Mouse (Mus musculus) hindbrain, embryonic 16.5 days (tissue): ENCODE measurements at regions not wholly inside any gene's neighbourhood (a gene's known extent, or its start where the extent isn't known, plus 50 kb on each side); places are given as distances from the start of the nearest gene placed in this dataset.

Source experiments
- ATAC-seq: fragments of 200-750 bp; cut with Nextera tagmentation; 2 replicates; pipeline ENCODE4 v1.8.0; 2017; ENCODE audit warnings: moderate TSS enrichment, moderate library complexity
- H3K27ac ChIP-seq: fragments of 300-500 bp; sonication (generic); 2 replicates; pipeline ENCODE4 v1.5.1; 2014; ENCODE audit warnings: low read depth, mild to moderate bottlenecking, control low read depth, low read length, moderate library complexity
- H3K27me3 ChIP-seq: fragments of 300-500 bp; sonication (generic); replicated peaks from 2 replicates; pipeline ENCODE4 v1.6.1; 2014; ENCODE audit warnings: low read length; ENCODE audit not compliant: control insufficient read depth, insufficient read depth
- H3K36me3 ChIP-seq: fragments of 300-500 bp; sonication (generic); 2 replicates; pipeline ENCODE4 v1.6.1; 2014; ENCODE audit warnings: mild to moderate bottlenecking, low read length, moderate library complexity, mixed read lengths; ENCODE audit not compliant: control insufficient read depth, insufficient read depth
- H3K4me1 ChIP-seq: fragments of 300-500 bp; sonication (generic); 2 replicates; pipeline ENCODE4 v1.6.1; 2014; ENCODE audit warnings: low read depth, low read length; ENCODE audit not compliant: control insufficient read depth, insufficient read depth
- H3K4me2 ChIP-seq: fragments of 300-500 bp; sonication (generic); 2 replicates; pipeline ENCODE4 v1.6.1; 2014; ENCODE audit warnings: mild to moderate bottlenecking, low read length, control low read depth, moderate library complexity
- H3K4me3 ChIP-seq: fragments of 300-500 bp; sonication (generic); 2 replicates; pipeline ENCODE4 v1.5.1; 2014; ENCODE audit warnings: mild to moderate bottlenecking, low read length, control low read depth, moderate library complexity
- H3K9ac ChIP-seq: fragments of 300-500 bp; sonication (generic); 2 replicates; pipeline ENCODE4 v1.6.1; 2014; ENCODE audit warnings: low read depth, mild to moderate bottlenecking, control low read depth, low read length, moderate library complexity
- H3K9me3 ChIP-seq: fragments of 300-500 bp; sonication (generic); 2 replicates; pipeline ENCODE4 v1.6.1; 2014; ENCODE audit warnings: mild to moderate bottlenecking, low read length, moderate library complexity; ENCODE audit not compliant: control insufficient read depth
- WGBS: fragments of 180-500 bp; shearing (Covaris S2); extraction: QIAGEN DNeasy Blood & Tissue Kit; methylation state at CpG from one replicate; pipeline ENCODE4 v1.1.7; 2014; 5-methylcytosine and 5-hydroxymethylcytosine counted together

DNA sequence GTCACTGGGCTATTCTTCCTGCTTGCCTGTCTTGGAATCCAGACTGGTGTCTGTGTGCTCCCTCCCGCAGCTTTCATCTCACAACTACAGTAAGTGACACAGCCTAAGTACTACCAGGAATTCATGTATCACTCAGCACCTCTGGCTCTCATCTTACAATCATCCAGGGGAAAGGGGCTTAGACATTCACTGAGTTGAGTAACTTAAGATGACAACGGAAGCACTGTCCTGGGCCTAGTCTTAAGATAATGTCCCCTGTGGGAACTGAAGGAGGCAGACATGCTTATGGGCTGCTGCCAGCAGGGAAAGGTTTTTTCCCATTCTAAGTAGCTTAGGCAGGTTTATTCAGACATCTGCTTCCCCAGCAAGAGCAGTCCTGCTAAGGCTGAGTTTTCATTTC, 377.4 kb upstream of the Rag2 start:
- no peaks in the 10 kb centered on the region for H3K4me1 ChIP-seq
- no peak overlapping the region for H3K27ac ChIP-seq
- H3K4me2 ChIP-seq = no peak overlapping the region
- no peak for ATAC-seq
- H3K9ac ChIP-seq = no peak overlapping the region
- H3K27me3 ChIP-seq = no peaks in the 10 kb centered on the region
- H3K36me3 ChIP-seq = no peaks in the 10 kb centered on the region
- WGBS = 54% methylated on average over 2 of the region's 2 CpGs
- no peaks in the 10 kb centered on the region for H3K9me3 ChIP-seq
- H3K4me3 ChIP-seq = no peak overlapping the region

DNA sequence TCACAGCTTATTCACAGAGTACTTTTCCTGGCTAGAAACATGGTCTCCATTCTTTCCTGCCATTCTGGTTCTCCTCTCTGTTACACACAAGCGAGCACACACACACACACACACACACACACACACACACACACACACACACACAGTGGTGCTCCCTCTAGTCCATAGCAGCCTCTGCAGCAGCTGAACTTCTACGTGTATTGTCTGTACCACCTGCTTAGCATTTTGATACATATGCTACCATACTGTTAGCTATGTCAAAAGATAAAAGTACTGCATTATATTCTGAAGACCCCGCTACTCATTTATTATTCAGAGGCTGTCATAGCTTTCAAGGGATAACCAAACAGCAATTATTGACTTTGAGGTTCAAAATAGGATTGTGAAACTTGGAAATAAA, 372.3 kb upstream of the Rag2 start:
- Histone ChIP-seq H3K36me3 (no peaks in the 10 kb centered on the region), H3K4me1 (no peaks in the 10 kb centered on the region), H3K9me3 (no peaks in the 10 kb centered on the region), H3K4me3 (no peak overlapping the region), H3K27me3 (no peaks in the 10 kb centered on the region), H3K9ac (no peak overlapping the region), H3K27ac (no peak overlapping the region), H3K4me2 (no peak overlapping the region)
- 72% methylated on average over 3 of the region's 3 CpGs for WGBS
- ATAC-seq = no peak

GRCm38 (mm10) chr2:101256464-101256863, 368.1 kb upstream of the Rag2 start:
- Histone ChIP-seq H3K9me3 (no peaks in the 10 kb centered on the region), H3K4me3 (no peak overlapping the region), H3K36me3 (no peaks in the 10 kb centered on the region), H3K4me1 (no peaks in the 10 kb centered on the region), H3K27ac (no peak overlapping the region), H3K27me3 (no peaks in the 10 kb centered on the region), H3K4me2 (no peak overlapping the region), H3K9ac (no peak overlapping the region)
- no peak for ATAC-seq
- 75% methylated on average over 3 of the region's 3 CpGs for WGBS

- no peaks in the 10 kb centered on the region for H3K36me3 ChIP-seq
- H3K9me3 ChIP-seq = no peaks in the 10 kb centered on the region
- H3K27me3 ChIP-seq = no peaks in the 10 kb centered on the region
- H3K27ac ChIP-seq = no peak overlapping the region
- WGBS = 83% methylated on average over 4 of the region's 4 CpGs
- H3K4me3 ChIP-seq = no peak overlapping the region
- no peak overlapping the region for H3K9ac ChIP-seq
- no peaks in the 10 kb centered on the region for H3K4me1 ChIP-seq
- no peak overlapping the region for H3K4me2 ChIP-seq
- no peak for ATAC-seq
These were observed 360.6 kb upstream of the Rag2 start for GRCm38 (mm10) chr2:101263934-101264333.

DNA sequence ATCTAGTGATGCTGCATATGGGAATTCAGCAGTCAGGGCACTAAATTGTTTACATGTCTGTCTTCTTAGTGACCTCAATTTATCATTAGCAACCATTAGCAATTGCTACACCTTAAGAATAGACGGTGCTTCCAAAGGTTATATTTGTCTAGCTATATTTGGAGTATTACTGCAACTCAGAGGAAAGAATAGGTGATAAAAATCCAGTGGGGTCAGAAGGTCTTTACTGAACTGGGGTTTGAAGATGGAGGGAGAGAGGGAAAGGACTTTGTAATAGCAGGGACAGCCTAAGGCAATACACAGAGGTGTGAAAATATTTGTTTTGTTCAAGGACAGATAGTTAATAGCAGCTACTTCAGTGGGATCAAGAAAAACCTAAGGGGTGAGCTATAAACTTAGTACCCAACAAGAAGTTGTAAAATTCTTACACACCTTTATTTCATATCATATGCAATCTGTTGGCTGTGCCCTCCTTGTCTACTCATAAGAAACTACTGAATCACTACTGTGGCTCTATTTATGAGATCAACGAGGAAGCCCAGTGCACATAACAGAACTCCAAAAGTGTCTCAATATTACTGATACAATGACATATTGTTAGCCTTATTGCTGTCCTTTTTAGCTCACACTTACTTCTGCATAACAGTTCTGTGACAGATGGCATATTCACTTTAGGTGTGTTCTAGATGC, 357.7 kb upstream of the Rag2 start:
- no peaks in the 10 kb centered on the region for H3K27me3 ChIP-seq
- no peaks in the 10 kb centered on the region for H3K36me3 ChIP-seq
- H3K27ac ChIP-seq = no peak overlapping the region
- H3K4me1 ChIP-seq = no peaks in the 10 kb centered on the region
- no peak overlapping the region for H3K4me3 ChIP-seq
- no peaks in the 10 kb centered on the region for H3K9me3 ChIP-seq
- 84% methylated on average over 2 of the region's 2 CpGs for WGBS
- H3K4me2 ChIP-seq = no peak overlapping the region
- ATAC-seq = no peak
- no peak overlapping the region for H3K9ac ChIP-seq

DNA sequence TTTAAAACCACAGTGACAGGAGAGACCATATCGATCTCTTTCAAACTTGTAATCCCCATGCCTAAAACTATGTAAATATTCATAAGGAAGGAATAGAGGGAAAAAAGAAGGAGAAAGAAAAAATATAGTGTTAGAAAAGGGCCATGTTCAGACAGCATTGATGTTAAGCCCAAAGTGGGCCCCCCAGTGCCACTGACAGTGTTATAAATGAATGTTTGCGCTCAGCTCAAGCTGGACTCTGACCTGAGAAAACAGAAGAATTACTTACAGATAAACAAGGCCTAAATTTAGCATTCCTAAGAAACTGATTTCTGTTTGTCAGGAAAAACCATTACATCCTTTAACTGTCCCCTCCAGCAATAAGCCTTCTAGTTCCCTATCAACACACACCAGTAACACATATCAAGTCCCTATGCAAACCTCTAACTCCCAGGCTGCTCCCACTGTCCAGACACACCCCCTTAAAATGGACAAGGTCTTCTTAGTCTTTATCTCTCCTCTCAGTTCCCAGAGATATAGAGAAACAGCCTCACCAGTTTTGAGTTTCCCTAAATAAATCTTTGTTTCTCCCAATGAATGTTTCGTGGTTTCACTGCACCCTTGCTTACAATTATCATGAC, 350.4 kb upstream of the Rag2 start:
- Histone ChIP-seq H3K27me3 (no peaks in the 10 kb centered on the region), H3K4me1 (no peaks in the 10 kb centered on the region), H3K4me3 (no peak overlapping the region), H3K27ac (no peak overlapping the region), H3K4me2 (no peak overlapping the region), H3K9me3 (no peaks in the 10 kb centered on the region), H3K36me3 (no peaks in the 10 kb centered on the region), H3K9ac (no peak overlapping the region)
- WGBS = 81% methylated on average over 3 of the region's 3 CpGs
- no peak for ATAC-seq

DNA sequence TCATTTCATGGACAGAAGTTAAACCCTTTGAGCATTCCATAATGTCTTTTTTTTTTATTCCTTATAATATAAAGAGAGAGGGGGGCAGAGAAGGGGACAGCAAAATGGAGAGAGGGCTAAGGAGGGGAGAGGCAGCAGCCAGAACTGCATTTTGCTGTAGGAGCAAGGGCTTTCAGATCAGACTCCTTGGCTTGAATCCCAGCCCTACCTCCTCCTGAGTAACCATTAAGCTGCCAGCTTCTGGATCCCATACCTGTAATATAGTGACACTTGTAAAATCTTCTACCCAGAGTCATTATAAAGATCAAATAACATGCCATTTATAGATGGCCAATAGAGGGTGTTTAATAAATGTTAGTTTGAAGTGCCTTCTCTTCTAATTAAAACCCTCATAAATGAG, 339.6 kb upstream of the Rag2 start:
- H3K9ac ChIP-seq = no peak overlapping the region
- no peak overlapping the region for H3K4me3 ChIP-seq
- no peak overlapping the region for H3K4me2 ChIP-seq
- no peaks in the 10 kb centered on the region for H3K27me3 ChIP-seq
- no peaks in the 10 kb centered on the region for H3K36me3 ChIP-seq
- no peaks in the 10 kb centered on the region for H3K9me3 ChIP-seq
- no peak overlapping the region for H3K27ac ChIP-seq
- no peak for ATAC-seq
- H3K4me1 ChIP-seq = no peaks in the 10 kb centered on the region

GRCm38 (mm10) chr2:101288119-101288518, 336.4 kb upstream of the Rag2 start:
- no peak overlapping the region for H3K4me3 ChIP-seq
- no peak overlapping the region for H3K27ac ChIP-seq
- no peaks in the 10 kb centered on the region for H3K27me3 ChIP-seq
- ATAC-seq = no peak
- H3K9ac ChIP-seq = no peak overlapping the region
- no peaks in the 10 kb centered on the region for H3K9me3 ChIP-seq
- H3K4me2 ChIP-seq = no peak overlapping the region
- H3K36me3 ChIP-seq = no peaks in the 10 kb centered on the region
- no peaks in the 10 kb centered on the region for H3K4me1 ChIP-seq
- 94% methylated on average over 1 of the region's 1 CpGs for WGBS

GRCm38 (mm10) chr2:101289168-101289567, 335.4 kb upstream of the Rag2 start:
- H3K4me1 ChIP-seq = no peaks in the 10 kb centered on the region
- H3K4me3 ChIP-seq = no peak overlapping the region
- no peak overlapping the region for H3K27ac ChIP-seq
- H3K9me3 ChIP-seq = no peaks in the 10 kb centered on the region
- no peak overlapping the region for H3K9ac ChIP-seq
- ATAC-seq = no peak
- no peaks in the 10 kb centered on the region for H3K36me3 ChIP-seq
- H3K4me2 ChIP-seq = no peak overlapping the region
- WGBS = 36% methylated on average over 2 of the region's 2 CpGs
- no peaks in the 10 kb centered on the region for H3K27me3 ChIP-seq
